Mouse (Mus musculus) CD4-positive helper T cell, adult 2 months (primary cell): ENCODE measurements at regions not wholly inside any gene's neighbourhood (a gene's known extent, or its start where the extent isn't known, plus 50 kb on each side); places are given as distances from the start of the nearest gene placed in this dataset.
"Not testable (repeated sequence)": the region's sequence is repeated elsewhere in the genome, so short reads cannot be mapped to it uniquely, and the experiment has no call there.

ENCODE experiments used
- DNase-seq: peaks from one replicate; pipeline ENCODE4 v3.0.0-alpha.2; 2012; ENCODE audit warnings: low read depth, missing footprints, low spot score

DNA sequence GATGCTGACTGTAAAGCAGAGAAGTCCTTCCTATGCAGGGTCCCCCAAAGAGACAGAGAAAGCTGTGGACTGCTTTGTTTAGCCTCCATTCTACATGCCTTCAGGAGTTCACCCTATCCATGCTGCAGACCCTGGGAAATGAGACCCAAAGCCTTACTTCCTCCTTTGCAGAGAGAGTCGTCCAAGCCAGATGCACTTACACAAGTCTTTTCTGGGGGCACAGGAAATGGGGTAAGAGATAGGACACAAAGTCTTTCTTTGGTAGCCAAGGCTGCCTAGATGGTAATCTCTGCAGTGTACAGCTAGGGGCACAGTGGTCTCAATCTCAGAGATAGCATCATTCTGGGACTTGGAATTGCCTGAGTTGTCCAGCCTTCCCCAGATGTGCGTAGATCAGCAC, 448.1 kb upstream of the Smim15 start:
- no peak for DNase-seq

DNA sequence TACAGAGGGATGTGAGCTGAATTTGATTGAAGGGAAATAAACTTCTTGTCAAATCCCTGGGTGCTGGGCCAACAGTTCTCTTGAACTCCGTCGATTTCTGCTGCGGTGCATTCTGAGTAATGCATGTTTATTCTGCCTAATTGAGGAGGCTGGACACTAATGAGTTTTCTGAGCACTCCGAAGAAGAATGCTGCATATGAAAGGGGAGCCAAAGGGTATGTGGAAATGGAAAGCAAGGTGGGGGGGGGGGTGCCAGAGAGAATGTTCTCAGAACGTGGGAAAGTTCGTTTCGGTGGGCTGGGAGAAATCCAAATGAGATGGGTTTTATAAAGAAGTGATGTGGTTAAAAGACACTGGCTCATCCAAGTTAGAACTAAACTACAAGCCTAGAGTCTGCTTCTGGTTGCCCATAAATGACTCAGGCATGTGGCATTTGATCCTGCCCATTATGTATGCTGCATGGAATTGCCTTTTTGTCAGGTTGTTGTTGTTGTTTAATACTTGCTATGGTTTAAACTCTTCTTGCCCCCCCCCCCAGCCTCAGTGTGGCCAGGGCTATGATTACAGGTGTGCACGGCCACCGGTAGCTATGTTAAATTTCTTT, 455.7 kb upstream of the Smim15 start:
- no peak for DNase-seq

DNA sequence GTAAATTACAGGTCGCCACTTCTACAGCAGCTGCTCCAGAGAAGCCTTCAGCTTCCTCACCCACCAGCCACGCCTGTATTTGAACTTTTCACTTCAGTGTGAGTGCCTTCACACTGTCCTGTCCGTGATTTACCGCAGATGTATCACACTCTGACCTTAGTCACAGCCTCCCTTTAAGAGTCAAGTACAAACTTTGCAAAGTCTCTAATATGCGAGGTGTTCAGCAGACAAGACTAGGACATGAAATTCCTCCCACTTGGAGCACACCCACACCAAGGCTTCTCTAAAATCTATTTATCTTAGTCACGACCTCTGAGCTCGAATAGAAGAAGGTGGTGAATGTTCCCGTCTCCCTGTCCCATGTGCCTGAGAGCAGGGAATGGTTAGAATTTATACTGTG, 456.6 kb upstream of the Smim15 start:
- DNase-seq, result no peak

DNA sequence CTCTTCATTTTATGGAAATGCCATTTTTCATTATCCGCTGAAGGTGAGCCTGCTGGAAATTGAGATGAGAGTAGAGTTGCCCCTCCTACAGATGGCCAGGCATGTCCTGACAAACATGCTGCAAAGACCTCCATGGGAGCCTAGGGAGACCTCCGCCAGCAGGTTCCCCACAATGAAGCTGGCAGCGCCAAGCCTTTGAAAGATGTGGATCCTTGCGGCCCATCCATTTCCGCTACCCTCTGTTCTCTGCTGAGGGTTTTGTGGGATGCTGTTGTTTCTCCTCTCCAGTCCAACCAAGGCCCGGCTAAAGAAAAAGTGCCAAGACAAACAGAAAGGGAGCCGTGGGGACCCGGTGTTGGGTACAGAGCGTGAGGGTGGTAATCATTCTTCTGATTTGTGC, 458.3 kb upstream of the Smim15 start:
- DNase-seq, result no peak

DNA sequence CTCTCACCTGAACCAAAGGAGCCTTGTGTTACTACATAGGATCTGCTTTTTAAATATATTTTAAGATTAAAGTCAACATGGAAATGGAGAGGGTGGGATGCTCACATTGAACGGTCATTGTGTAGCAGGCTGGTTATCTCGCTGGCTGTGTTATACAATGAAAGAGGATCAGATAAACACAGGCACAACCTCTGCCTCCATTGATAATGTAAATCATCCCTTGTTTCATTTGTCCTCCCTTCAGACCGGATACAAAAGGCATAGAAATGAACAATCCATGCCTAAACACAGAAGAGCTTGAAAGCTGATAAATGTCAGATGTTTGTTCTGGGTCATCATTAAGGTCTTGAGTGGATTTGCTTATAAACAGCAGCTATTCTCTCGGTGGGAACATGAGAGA, 458.9 kb upstream of the Smim15 start:
- no peak for DNase-seq

DNA sequence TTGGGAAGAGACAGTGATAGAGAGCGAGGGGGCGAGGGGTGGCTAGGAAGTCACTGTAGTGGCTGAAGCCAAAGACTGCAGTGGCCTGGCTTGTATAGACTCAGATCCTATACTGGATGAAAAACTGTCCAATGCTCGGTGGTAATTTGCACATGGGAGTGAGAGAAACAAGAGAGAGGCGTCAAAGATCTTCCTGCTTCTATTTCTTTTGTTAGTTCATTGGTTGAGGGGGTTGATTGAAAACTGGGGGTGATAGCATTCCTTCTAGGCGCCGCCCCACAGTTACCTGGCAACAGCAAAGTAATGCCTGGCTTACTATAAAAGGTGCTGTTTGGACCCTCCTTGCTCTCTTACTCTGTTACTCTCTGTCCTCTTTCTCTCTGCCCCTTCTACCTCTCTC, 465.3 kb upstream of the Smim15 start:
- no peak for DNase-seq

DNA sequence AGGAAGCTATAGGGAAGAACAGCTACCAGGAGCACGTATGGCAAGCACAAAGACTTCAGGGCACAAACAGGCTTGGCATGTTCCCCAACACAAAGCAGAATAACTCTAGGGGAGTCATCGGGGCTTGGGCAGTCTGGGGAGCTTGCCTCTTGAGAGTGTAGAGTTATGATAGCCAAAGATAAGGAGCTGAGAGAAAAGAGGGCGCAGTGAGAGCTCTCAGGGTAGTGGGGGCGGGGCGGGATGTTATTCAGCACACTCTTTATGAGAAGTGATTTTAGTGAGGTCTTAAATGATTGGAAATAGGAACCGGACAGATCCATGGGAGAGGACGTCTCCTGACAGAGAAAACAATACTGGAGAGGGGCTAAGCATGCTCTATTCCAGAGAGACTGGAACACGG, 466.4 kb upstream of the Smim15 start:
- DNase-seq, result no peak

DNA sequence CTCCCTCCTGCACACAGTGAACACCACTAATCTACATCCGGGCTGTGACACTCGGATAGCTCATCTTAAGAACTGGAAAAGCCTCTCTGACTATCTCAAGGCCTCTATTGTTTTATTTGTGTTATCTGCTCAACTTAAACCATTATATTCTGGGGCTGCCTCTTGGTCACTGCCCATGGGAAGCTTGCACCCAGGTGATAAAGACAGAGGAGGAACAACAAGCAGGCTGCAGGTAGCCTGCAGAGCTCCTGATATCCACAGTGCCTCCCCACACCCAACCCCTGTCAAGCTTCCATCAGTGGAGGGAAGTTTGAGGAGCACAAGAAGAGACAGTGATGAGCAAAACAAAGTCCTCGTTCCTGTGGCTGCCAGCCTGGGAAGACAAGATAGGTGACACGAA, 467.0 kb upstream of the Smim15 start:
- DNase-seq, result no peak

DNA sequence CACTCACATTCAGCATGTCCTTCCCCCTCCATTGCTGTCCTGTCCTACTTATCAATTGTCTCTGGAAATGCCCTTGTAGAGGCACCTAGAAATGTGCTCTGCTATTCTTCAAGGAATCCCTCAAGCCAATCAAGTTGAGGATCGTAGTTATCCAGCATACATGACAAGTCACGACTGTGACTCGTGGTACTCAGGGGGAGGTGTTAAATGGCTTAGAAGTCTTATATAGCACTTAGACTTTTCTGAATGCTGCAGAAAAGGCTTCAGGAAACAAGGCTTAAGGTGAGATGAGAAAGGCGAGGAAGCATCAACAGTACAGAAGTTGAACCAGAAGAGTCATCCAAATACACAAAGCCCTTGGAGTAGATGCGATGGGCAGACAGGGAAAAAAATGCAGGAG, 467.5 kb upstream of the Smim15 start:
- DNase-seq, result no peak

DNA sequence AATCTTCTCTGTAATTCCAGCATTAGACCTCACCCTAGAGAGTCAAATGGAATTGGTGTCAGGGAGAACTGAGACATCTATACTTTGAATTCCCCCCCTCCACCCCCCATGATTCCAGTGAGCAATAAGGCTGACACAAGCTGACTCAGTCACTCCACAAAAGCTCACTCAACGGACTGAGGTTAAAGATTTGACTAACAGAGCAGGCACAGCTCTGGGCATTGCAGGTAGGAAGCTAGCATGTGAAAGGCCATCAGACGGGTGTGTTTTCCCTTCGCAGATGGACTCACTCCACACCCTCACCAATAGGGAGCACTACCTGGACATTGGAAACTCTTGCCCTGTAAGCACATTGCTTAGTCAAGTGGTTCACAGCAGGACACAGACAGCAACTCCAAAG, 469.2 kb upstream of the Smim15 start:
- no peak for DNase-seq

DNA sequence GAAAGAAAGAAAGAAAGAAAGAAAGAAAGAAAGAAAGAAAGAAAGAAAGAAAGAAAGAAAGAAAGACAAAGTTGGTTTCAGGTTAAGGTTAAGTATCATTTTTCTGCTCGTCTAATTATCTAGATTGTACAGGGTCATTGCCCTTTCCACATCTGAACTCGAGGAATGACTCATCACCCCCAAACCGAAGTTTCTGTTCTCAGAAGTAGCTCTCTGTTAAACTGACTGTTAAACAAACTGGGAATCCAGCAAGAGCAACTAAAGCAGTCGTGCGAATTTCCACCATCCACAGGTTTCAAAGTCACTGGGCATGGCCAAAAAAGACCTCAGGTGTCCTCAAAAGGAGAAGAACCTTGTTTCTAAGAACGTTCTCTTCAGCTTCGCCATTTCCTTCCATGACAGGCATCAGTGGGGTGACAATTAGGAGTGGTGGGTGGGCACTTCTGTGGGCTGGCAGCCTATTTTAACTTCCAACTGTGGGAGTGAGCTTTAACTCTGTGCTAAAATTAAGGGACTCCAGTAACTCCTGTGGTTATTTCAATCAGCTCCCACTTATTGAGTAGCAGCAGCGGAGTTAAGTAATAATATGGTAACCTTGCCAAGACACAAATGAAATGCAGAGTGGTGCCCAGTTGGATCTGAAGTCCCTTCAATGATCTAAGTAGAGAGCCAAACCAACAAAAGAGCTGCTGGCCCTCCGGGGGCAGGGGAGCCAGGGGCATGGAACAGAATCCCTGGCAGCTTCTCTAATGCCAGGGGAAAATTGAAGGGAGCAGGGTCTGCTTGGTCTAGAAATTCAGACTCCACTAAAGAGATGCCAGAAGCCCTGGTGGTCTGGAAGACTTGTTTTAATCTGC, 470.5 kb upstream of the Smim15 start:
- DNase-seq, result peak; percentile 16

DNA sequence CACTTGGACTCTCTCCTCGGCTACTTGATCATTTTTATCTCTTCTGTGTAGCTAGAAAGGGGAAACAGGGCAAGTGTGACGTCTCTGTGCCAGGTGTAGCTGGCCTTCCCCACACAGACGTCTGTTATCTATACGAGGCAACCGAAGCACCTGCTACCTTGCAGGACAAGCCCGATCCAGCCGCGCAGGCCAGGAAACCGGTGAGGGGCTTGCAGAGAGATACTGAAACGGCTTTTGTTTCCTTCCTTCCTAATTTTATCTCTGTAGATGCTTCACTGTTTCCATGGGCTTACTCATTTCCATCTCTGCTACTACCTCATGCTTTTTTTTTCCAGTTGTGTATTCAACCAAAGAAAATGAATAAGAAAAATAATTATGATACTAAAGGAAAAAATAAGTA, 472.7 kb upstream of the Smim15 start:
- DNase-seq, result no peak

DNA sequence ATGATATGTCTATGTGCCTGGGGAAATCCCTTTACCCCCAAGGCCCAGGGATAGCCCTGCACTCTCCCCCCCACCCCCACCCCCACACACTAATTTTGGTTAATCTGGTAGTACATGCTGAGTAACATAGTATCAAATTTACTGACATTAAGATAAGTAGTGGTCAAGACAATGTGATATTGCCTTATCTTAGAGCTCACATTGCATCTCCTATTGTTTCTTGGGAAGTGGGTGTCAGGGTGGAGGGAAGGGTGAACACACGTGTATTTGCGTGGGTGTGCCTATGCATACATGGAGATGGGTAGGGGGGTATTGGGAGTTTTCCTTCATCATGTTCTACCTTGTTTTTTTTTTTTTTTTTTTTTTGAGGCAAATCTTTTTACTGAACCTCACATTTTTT, 474.8 kb upstream of the Smim15 start:
- no peak for DNase-seq

DNA sequence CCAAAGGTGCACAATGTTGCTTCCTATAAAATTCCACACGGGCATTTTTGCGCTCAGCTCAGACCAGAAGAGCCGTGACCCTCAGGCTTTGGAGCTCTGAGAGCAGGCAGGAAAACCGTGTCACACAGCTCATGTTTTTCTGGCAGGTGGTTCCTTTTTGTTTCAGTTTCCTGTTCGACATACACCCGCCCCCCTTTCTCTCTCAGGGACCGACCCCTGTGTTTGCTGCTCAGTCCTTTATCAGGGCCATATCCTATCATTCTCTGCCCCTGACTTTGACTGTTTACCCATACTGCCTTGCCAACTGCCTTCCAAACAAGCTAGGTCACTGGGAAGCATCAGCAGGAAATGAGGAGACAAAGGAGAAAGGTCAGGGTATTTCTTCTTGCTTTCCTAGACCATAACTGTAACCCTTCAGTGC, 475.5 kb upstream of the Smim15 start:
- DNase-seq, result peak; percentile 32

DNA sequence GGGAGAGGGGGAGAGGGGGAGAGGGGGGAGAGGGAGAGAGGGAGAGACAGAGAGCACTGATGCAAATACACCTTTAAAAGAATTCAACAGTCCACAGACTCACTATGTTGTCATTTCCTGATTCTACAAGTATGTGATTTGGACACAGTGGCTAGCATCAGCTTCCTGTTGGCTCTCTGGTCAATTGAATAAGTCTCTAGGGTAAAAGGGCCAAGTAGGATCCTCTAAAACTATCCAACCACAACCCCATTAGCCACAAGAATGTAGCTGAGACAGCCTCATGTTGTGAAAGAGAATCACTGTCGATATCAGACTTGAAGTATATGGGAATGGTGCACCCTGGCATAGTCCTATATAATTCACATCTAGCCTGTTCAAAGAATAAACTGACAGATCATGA, 481.8 kb upstream of the Smim15 start:
- no peak for DNase-seq

DNA sequence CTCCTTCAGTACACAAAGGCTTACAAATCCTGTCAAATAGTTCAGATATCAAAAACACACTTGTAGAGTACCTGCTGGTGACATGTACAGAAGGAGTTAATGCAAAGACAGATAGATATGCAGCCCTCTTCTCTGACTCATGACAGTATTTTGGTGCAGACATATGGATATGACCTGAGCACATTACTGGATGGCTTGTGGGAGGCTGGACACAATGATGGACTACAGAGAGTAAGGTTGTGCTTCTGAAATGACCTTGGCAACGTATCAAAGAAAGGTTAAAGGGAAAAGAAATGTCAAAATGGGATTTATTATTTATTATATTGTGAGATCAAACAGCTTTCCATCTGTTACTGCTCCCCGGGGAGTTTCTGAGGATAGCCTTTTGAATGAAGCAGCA, 482.7 kb upstream of the Smim15 start:
- DNase-seq, result no peak

DNA sequence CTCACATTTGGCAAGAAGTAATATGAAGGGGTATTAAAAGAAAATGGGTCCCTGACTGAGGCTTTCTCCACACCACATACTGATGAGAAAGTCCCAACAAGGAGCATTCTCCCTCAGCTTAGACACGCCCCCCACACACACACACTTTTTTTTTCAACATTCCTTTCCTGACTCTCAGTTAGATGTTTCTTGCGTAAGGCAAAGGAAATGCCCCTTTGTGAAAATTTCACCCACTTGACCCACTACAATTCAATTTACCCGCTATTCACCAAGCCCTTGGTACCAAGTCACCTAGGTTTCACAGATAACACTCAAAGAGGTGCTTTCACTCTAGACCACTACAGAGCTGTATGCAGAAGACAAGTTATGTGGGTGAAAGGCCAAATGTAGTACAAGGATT, 488.3 kb upstream of the Smim15 start:
- DNase-seq, result no peak

DNA sequence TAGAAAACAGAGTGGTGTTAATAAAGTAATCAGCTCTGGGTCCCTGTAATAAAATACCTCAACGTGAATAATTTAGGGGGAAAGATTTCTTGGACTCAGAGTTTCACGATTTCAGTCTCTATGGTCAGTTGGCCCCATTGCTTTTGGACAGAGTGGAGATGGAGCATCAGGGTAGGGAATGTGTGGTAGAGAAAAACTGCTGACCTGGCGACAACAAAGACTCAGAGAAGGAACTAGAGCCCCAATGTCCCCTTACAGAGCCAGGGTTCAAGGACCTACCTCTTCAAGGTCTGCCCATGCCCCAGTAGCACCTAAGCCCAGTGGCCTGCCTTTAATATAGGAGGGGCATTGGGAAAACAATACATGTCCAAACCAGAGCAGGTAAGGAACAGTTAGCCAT, 490.2 kb upstream of the Smim15 start:
- DNase-seq, result no peak

DNA sequence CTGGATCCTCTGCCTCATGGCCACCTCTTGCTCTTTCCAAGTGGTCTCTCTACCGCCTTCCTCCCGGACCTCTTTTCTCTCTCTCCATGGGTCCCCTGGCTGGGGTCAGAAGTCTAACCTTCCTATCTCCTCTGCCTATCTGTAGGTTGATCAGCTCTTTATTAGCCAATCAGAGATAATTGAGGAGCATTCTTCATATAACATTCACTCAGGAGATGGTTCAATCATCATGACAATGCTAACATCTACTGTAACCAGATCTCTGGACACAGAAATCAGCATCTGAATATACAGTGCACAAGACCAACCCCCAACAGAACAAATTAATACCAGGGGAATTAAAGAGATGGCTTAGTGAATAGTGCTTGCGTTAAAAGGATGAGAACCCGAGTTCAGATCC, 492.1 kb upstream of the Smim15 start:
- no peak for DNase-seq

DNA sequence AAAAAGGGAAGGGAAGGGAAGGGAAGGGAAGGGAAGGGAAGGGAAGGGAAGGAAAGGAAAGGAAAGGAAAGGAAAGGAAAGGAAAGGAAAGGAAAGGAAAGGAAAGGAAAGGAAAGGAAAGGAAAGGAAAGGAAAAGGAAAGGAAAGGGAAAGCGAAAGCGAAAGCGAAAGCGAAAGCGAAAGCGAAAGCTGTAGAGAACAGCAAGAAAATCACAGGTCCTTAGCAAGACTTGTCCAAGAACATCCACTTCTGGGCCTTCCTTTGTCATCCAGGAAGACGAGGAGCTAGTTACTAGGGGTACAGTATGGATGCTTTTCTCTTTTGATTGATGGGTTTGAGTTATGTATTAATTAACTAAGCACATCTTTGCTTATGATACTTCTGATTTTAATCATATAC, 494.3 kb upstream of the Smim15 start:
- DNase-seq, result not testable (repeated sequence)

DNA sequence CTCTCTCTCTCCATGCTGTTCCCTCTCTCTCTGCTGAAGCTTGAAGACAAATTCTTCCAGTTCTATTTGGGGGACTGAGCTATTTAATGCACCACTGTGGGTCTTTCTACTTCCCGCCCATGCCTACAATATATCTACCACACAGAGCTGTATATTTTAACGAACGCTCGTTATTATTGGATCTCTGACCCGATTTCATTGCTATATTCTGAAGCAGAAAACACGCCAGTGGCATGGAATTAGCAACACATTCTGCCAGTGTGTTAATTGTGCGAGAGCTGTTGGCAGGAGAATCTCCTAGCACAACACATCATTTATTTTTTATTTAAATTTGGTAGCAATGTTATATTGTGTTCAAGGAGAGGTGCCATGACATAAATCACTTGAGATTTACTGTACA, 497.2 kb upstream of the Smim15 start:
- DNase-seq, result no peak

DNA sequence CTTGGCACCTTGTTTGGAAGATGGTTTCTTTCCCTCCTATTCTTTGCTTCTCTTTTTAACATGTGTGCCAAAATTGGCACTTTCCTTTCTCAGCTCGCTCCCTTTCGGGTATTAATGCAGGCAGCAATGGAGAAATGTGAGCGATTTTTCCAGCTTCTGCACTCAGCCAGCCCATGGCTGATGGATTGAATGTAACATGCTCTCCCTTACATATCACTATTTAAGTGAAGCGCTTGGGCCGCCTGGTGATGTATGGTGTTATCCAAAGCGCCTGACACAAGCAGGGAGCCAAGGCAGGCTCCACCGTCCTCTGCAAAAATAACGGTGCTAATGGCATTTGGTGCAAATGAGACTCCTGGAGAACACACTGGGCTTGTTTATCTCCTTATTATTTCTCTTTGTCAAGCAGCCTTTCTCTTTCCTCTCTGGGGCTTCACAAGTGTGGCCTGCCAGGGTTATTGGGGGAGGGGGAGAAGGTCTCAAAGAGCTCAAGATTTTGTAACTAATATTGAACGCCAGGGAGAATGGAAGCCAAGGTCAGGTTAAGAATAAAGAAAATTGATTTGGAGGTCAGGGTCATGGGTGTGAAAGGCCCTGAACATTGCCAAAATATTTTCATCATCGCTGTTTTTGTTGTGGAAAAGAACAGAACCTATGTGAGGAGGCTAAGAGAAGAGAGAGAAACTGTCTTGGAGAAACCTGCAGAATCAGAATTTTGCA, 497.9 kb upstream of the Smim15 start:
- DNase-seq, result no peak

DNA sequence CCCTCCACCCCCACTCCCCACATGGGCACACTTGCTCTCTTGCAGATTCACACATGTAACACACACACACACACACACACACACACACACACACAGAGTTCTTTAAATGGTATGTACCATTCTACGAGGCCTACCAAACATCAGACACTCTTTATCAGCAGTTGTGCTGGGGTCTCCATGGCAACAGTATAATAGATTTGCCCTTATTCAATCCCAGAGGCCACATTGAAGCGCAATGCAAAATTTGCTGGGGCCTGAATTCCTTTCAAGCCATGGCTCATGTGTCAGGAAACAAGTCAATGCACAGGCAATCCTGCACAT, 502.7 kb upstream of the Smim15 start:
- no peak for DNase-seq
